In genomic region chr11:117888853-117889822, GRCm38 (mm10) we compare ENCODE assay signal across 9 mouse cellular contexts. TPM values are rescaled to one million over a fixed set of nuclear protein-coding genes. Genes with fewer than 3 reads are reported as not detected.
DNase-seq lines count a peak whose midpoint lies in the region; ATAC-seq lines count a peak whose summit lies in the region.
"Had no signal": no experiment of that assay in that cellular context is flagged by ENCODE, and none has a peak within 500 bp of the region (broad histone marks: within the 10 kb centered on the region; RNA-seq: fewer than 3 reads in every experiment).

No protein-coding gene starts in this region.

- H3K4me2 ChIP-seq in intestine, embryonic 16.5 days (ENCODE audit: low read depth, low read length): peak overlapping the region; percentile 56
- peak overlapping the region; percentile 59 for H3K4me2 ChIP-seq in neural tube, embryonic 12.5 days (replicated peaks)

- H3K27ac ChIP-seq in embryonic facial prominence, embryonic 10.5 days (replicated peaks): peak overlapping the region; percentile 65
- H3K27ac ChIP-seq in intestine, embryonic 16.5 days (ENCODE audit: low read length): peak overlapping the region; percentile 52
- no peak overlapping the region for H3K27ac ChIP-seq in neural tube, embryonic 12.5 days

- H3K27me3 ChIP-seq in embryonic facial prominence, embryonic 10.5 days (replicated peaks; ENCODE audit: low read depth, poor library complexity, severe bottlenecking): peaks cover 97% of the 10 kb centered on the region
- H3K27me3 ChIP-seq in intestine, embryonic 16.5 days (replicated peaks; ENCODE audit: control insufficient read depth, insufficient read depth, low read length): no peaks in the 10 kb centered on the region
- H3K27me3 ChIP-seq in neural tube, embryonic 12.5 days (replicated peaks): peaks cover 31% of the 10 kb centered on the region

- ATAC-seq in intestine, embryonic 16.5 days: peak; percentile 35
- ATAC-seq in neural tube, embryonic 12.5 days (ENCODE audit: low FRiP score, low read depth): peak; percentile 42

- H3K4me3 ChIP-seq in embryonic facial prominence, embryonic 10.5 days: peak overlapping the region; percentile 49
- H3K4me3 ChIP-seq in intestine, embryonic 16.5 days (ENCODE audit: low read length): peak overlapping the region; percentile 32
- peak overlapping the region; percentile 15; the same call in 1 of the 2 replicates for H3K4me3 ChIP-seq in neural tube, embryonic 12.5 days
- H3K4me3 ChIP-seq: megakaryocyte, embryonic 14.5 days had no signal

- peaks cover 41% of the 10 kb centered on the region for H3K4me1 ChIP-seq in embryonic facial prominence, embryonic 10.5 days
- peaks cover 34% of the 10 kb centered on the region for H3K4me1 ChIP-seq in intestine, embryonic 16.5 days (ENCODE audit: control insufficient read depth, insufficient read depth, low read length)
- H3K4me1 ChIP-seq in neural tube, embryonic 12.5 days: peaks cover 37% of the 10 kb centered on the region

- peak overlapping the region; percentile 60 for H3K9ac ChIP-seq in intestine, embryonic 16.5 days (ENCODE audit: low read depth, low read length)
- H3K9ac ChIP-seq in neural tube, embryonic 12.5 days: peak overlapping the region; percentile 42

- 2% methylated on average over 33 of the region's 33 CpGs for WGBS in embryonic facial prominence, embryonic 10.5 days
- 10% methylated on average over 33 of the region's 33 CpGs for WGBS in intestine, embryonic 16.5 days
- WGBS in neural tube, embryonic 12.5 days: 2% methylated on average over 33 of the region's 33 CpGs

- peak; percentile 70 for DNase-seq in kidney, postnatal 10 days
- DNase-seq in kidney, postnatal 14 days: no peak
- DNase-seq in embryonic facial prominence, embryonic 10.5 days (ENCODE audit: low spot score): peak; percentile 73
- DNase-seq in adrenal gland, postnatal 36 days: no peak
- no peak for DNase-seq in B cell, adult 2 months
- DNase-seq in spleen, postnatal 10 days (ENCODE audit: low spot score in 2 of 2): no peak

- H3K36me3 ChIP-seq in embryonic facial prominence, embryonic 10.5 days (replicated peaks): no peaks in the 10 kb centered on the region
- H3K36me3 ChIP-seq in intestine, embryonic 16.5 days (ENCODE audit: control insufficient read depth, insufficient read depth, low read length): no peaks in the 10 kb centered on the region
- H3K36me3 ChIP-seq in neural tube, embryonic 12.5 days: no peaks in the 10 kb centered on the region

- H3K9me3 ChIP-seq in embryonic facial prominence, embryonic 10.5 days: no peaks in the 10 kb centered on the region
- no peaks in the 10 kb centered on the region for H3K9me3 ChIP-seq in intestine, embryonic 16.5 days (ENCODE audit: control insufficient read depth, low read length)
- no peaks in the 10 kb centered on the region for H3K9me3 ChIP-seq in neural tube, embryonic 12.5 days
- H3K9me3 ChIP-seq: megakaryocyte, embryonic 14.5 days had no signal

RNA-seq across cellular contexts. Expression of gene Tha1, which starts 15.9 kb away (rescaled TPM):
- polyA plus RNA-seq in embryonic facial prominence, embryonic 10.5 days (2016; fragmentation: Nextera tagmentation; extraction: Ambion mirVana): 2.5 and 3.1 TPM in 2 replicates
- polyA plus RNA-seq in intestine, embryonic 16.5 days (2015; fragmentation: Nextera tagmentation; extraction: Ambion mirVana): 12.2 and 13.7 TPM in 2 replicates
- polyA plus RNA-seq in neural tube, embryonic 12.5 days (2016; fragmentation: Nextera tagmentation; extraction: Ambion mirVana): 3.1 and 3.2 TPM in 2 replicates
- 10 to 100 TPM; 10.3 to 13.3 TPM for total RNA-seq in adrenal gland, postnatal 36 days (2021)

RNA-seq across cellular contexts. Expression of gene Tmem235, which starts 28.6 kb away (rescaled TPM):
- 0.10 TPM in 1 of 2 replicates, not detected in the other for polyA plus RNA-seq in embryonic facial prominence, embryonic 10.5 days (2016; fragmentation: Nextera tagmentation; extraction: Ambion mirVana)
- 0.07 TPM in 1 of 2 replicates, not detected in the other for polyA plus RNA-seq in intestine, embryonic 16.5 days (2015; fragmentation: Nextera tagmentation; extraction: Ambion mirVana)
- polyA plus RNA-seq in neural tube, embryonic 12.5 days (2016; fragmentation: Nextera tagmentation; extraction: Ambion mirVana): not detected in 2 replicates
- not detected for total RNA-seq in adrenal gland, postnatal 36 days (2021)

RNA-seq across cellular contexts. Expression of gene Birc5, which starts 40.1 kb away (rescaled TPM):
- 405 and 416 TPM in 2 replicates for polyA plus RNA-seq in embryonic facial prominence, embryonic 10.5 days (2016; fragmentation: Nextera tagmentation; extraction: Ambion mirVana)
- polyA plus RNA-seq in intestine, embryonic 16.5 days (2015; fragmentation: Nextera tagmentation; extraction: Ambion mirVana): 259 and 306 TPM in 2 replicates
- polyA plus RNA-seq in neural tube, embryonic 12.5 days (2016; fragmentation: Nextera tagmentation; extraction: Ambion mirVana): 168 and 183 TPM in 2 replicates
- 1 to 10 TPM; 5.0 to 5.4 TPM for total RNA-seq in adrenal gland, postnatal 36 days (2021)

Comparison
In these comparisons a context has a peak if more than half of its experiments do, and no peak if none do; other contexts are left out.
1. DNase-seq: peak in kidney, postnatal 10 days (single experiment) and embryonic facial prominence, embryonic 10.5 days (single experiment); none in kidney, postnatal 14 days (single experiment), adrenal gland, postnatal 36 days (0 of 2), B cell, adult 2 months (0 of 2) and spleen, postnatal 10 days (0 of 2).
2. Peak in every context shown above with its lines, with median percentiles within 50 percentile points of each other: H3K4me3 ChIP-seq.